Mouse (Mus musculus): ENCODE data around the gene Eef1akmt4. TPM values are rescaled to one million over a fixed set of nuclear protein-coding genes. Genes with fewer than 3 reads are reported as not detected.
A peak's percentile ranks its signal among the peaks of the same experiment; 100 is the strongest.

The Eef1akmt4 gene
- 26.0 and 30.7 TPM in 2 replicates for polyA plus RNA-seq (2015; fragmentation: Nextera tagmentation; extraction: Ambion mirVana)

GRCm38 (mm10) chr16:20611357-20612227, at the start of gene Eef1akmt4, which contains the start of the genes Gm49333 and Alg3:
TSS of gene Eef1akmt4 (plus strand) at chr16:20611593.
TSS of gene Gm49333 (plus strand) at chr16:20611610.
TSS of gene Alg3 (minus strand) at chr16:20611735.
- Histone ChIP-seq H3K36me3 (ENCODE audit: control insufficient read depth, insufficient read depth, low read length) (no peaks in the 10 kb centered on the region; the same call in 1 of the 2 replicates), H3K27me3 (ENCODE audit: control insufficient read depth, insufficient read depth, low read length) (no peaks in the 10 kb centered on the region), H3K9me3 (replicated peaks; ENCODE audit: control insufficient read depth, low read length) (no peaks in the 10 kb centered on the region), H3K9ac (ENCODE audit: low read length) (peak within 1 kb of the TSS; percentile 93), H3K4me2 (ENCODE audit: low read depth, low read length) (peak within 1 kb of the TSS; percentile 99), H3K27ac (ENCODE audit: low read length) (peak within 1 kb of the TSS; percentile 91), H3K4me3 (replicated peaks; ENCODE audit: low read length) (peak within 1 kb of the TSS; percentile 97), H3K4me1 (ENCODE audit: control insufficient read depth, insufficient read depth, low read length) (peaks cover 7% of the 10 kb centered on the region)
- ATAC-seq (ENCODE audit: insufficient read depth, low FRiP score) = peak; percentile 98
- WGBS = 1% methylated on average over 41 of the region's 41 CpGs

- H3K27me3 ChIP-seq (ENCODE audit: control insufficient read depth, insufficient read depth, low read length) = no peaks in the 10 kb centered on the region
- H3K4me1 ChIP-seq (ENCODE audit: control insufficient read depth, insufficient read depth, low read length) = no peaks in the 10 kb centered on the region
- H3K4me2 ChIP-seq (ENCODE audit: low read depth, low read length) = no peak overlapping the region
- H3K9ac ChIP-seq (ENCODE audit: low read length) = no peak overlapping the region
- no peak overlapping the region for H3K27ac ChIP-seq (ENCODE audit: low read length)
- WGBS = 39% methylated on average over 1 of the region's 1 CpGs
- no peak for ATAC-seq (ENCODE audit: insufficient read depth, low FRiP score)
- H3K9me3 ChIP-seq (replicated peaks; ENCODE audit: control insufficient read depth, low read length) = no peaks in the 10 kb centered on the region
- no peak overlapping the region for H3K4me3 ChIP-seq (replicated peaks; ENCODE audit: low read length)
- H3K36me3 ChIP-seq (ENCODE audit: control insufficient read depth, insufficient read depth, low read length) = peaks cover 17% of the 10 kb centered on the region; the same call in 1 of the 2 replicates
Observed at GRCm38 (mm10) chr16:20565075-20565474, 46.3 kb upstream of the Eef1akmt4 start.

- Histone ChIP-seq H3K4me2 (ENCODE audit: low read depth, low read length) (peak within 1 kb of the TSS; percentile 90), H3K9me3 (replicated peaks; ENCODE audit: control insufficient read depth, low read length) (no peaks in the 10 kb centered on the region), H3K9ac (ENCODE audit: low read length) (peak within 1 kb of the TSS; percentile 66), H3K27ac (ENCODE audit: low read length) (no peak within 1 kb of the TSS), H3K4me1 (ENCODE audit: control insufficient read depth, insufficient read depth, low read length) (peaks cover 10% of the 10 kb centered on the region), H3K36me3 (ENCODE audit: control insufficient read depth, insufficient read depth, low read length) (no peaks in the 10 kb centered on the region), H3K27me3 (ENCODE audit: control insufficient read depth, insufficient read depth, low read length) (peaks cover 43% of the 10 kb centered on the region), H3K4me3 (replicated peaks; ENCODE audit: low read length) (peak within 1 kb of the TSS; percentile 56)
- peak; percentile 64; the same call in 1 of the 2 replicates for ATAC-seq (ENCODE audit: insufficient read depth, low FRiP score)
- under 1% methylated on average over 24 of the region's 24 CpGs for WGBS
Observed at GRCm38 (mm10) chr16:20589366-20589938, 21.9 kb upstream of the Eef1akmt4 start, which contains the start of gene Vwa5b2. TSS of gene Vwa5b2 (plus strand) at chr16:20589471.

- Histone ChIP-seq H3K4me3 (replicated peaks; ENCODE audit: low read length) (peak overlapping the region; percentile 56), H3K9ac (ENCODE audit: low read length) (peak overlapping the region; percentile 66), H3K27ac (ENCODE audit: low read length) (no peak overlapping the region), H3K4me2 (ENCODE audit: low read depth, low read length) (peak overlapping the region; percentile 90), H3K9me3 (replicated peaks; ENCODE audit: control insufficient read depth, low read length) (no peaks in the 10 kb centered on the region), H3K4me1 (ENCODE audit: control insufficient read depth, insufficient read depth, low read length) (peaks cover 10% of the 10 kb centered on the region), H3K36me3 (ENCODE audit: control insufficient read depth, insufficient read depth, low read length) (no peaks in the 10 kb centered on the region), H3K27me3 (ENCODE audit: control insufficient read depth, insufficient read depth, low read length) (peaks cover 43% of the 10 kb centered on the region)
- peak; percentile 68; the same call in 1 of the 2 replicates for ATAC-seq (ENCODE audit: insufficient read depth, low FRiP score)
- under 1% methylated on average over 39 of the region's 39 CpGs for WGBS
Observed at GRCm38 (mm10) chr16:20589939-20590679, 21.3 kb upstream of the Eef1akmt4 start.

GRCm38 (mm10) chr16:20590680-20591038, 20.7 kb upstream of the Eef1akmt4 start:
- peak overlapping the region; percentile 90 for H3K4me2 ChIP-seq (ENCODE audit: low read depth, low read length)
- H3K27ac ChIP-seq (ENCODE audit: low read length) = no peak overlapping the region
- peaks cover 10% of the 10 kb centered on the region for H3K4me1 ChIP-seq (ENCODE audit: control insufficient read depth, insufficient read depth, low read length)
- H3K9me3 ChIP-seq (replicated peaks; ENCODE audit: control insufficient read depth, low read length) = no peaks in the 10 kb centered on the region
- H3K27me3 ChIP-seq (ENCODE audit: control insufficient read depth, insufficient read depth, low read length) = peaks cover 43% of the 10 kb centered on the region
- H3K4me3 ChIP-seq (replicated peaks; ENCODE audit: low read length) = peak overlapping the region; percentile 56
- WGBS = 3% methylated on average over 17 of the region's 17 CpGs
- no peak for ATAC-seq (ENCODE audit: insufficient read depth, low FRiP score)
- H3K9ac ChIP-seq (ENCODE audit: low read length) = 0 out of 2 replicates have a peak overlapping the region, but pooled peaks have one; percentile 66
- H3K36me3 ChIP-seq (ENCODE audit: control insufficient read depth, insufficient read depth, low read length) = no peaks in the 10 kb centered on the region

GRCm38 (mm10) chr16:20591076-20591705, 20.2 kb upstream of the Eef1akmt4 start:
- Histone ChIP-seq H3K4me1 (ENCODE audit: control insufficient read depth, insufficient read depth, low read length) (peaks cover 10% of the 10 kb centered on the region), H3K4me3 (replicated peaks; ENCODE audit: low read length) (peak overlapping the region; percentile 19; the same call in 1 of the 2 replicates), H3K4me2 (ENCODE audit: low read depth, low read length) (no peak overlapping the region), H3K27ac (ENCODE audit: low read length) (no peak overlapping the region), H3K9me3 (replicated peaks; ENCODE audit: control insufficient read depth, low read length) (no peaks in the 10 kb centered on the region), H3K9ac (ENCODE audit: low read length) (no peak overlapping the region), H3K36me3 (ENCODE audit: control insufficient read depth, insufficient read depth, low read length) (no peaks in the 10 kb centered on the region), H3K27me3 (ENCODE audit: control insufficient read depth, insufficient read depth, low read length) (peaks cover 43% of the 10 kb centered on the region)
- WGBS = 4% methylated on average over 48 of the region's 48 CpGs
- no peak for ATAC-seq (ENCODE audit: insufficient read depth, low FRiP score)

- 75% methylated on average over 7 of the region's 7 CpGs for WGBS
- no peaks in the 10 kb centered on the region for H3K36me3 ChIP-seq (ENCODE audit: control insufficient read depth, insufficient read depth, low read length)
Observed at GRCm38 (mm10) chr16:20595060-20595673, 16.2 kb upstream of the Eef1akmt4 start.

GRCm38 (mm10) chr16:20595737-20596136, 15.7 kb upstream of the Eef1akmt4 start:
- ATAC-seq (ENCODE audit: insufficient read depth, low FRiP score) = no peak
- Histone ChIP-seq H3K36me3 (ENCODE audit: control insufficient read depth, insufficient read depth, low read length) (no peaks in the 10 kb centered on the region), H3K27ac (ENCODE audit: low read length) (no peak overlapping the region), H3K4me1 (ENCODE audit: control insufficient read depth, insufficient read depth, low read length) (peaks cover 3% of the 10 kb centered on the region), H3K4me3 (replicated peaks; ENCODE audit: low read length) (no peak overlapping the region), H3K4me2 (ENCODE audit: low read depth, low read length) (no peak overlapping the region), H3K9ac (ENCODE audit: low read length) (no peak overlapping the region), H3K27me3 (ENCODE audit: control insufficient read depth, insufficient read depth, low read length) (peaks cover 21% of the 10 kb centered on the region), H3K9me3 (replicated peaks; ENCODE audit: control insufficient read depth, low read length) (no peaks in the 10 kb centered on the region)
- 79% methylated on average over 4 of the region's 4 CpGs for WGBS

More at GRCm38 (mm10) chr16:20595060-20595673, 16.2 kb upstream of the Eef1akmt4 start:
- H3K27ac ChIP-seq (ENCODE audit: low read length) = no peak overlapping the region
- H3K4me3 ChIP-seq (replicated peaks; ENCODE audit: low read length) = no peak overlapping the region
- H3K27me3 ChIP-seq (ENCODE audit: control insufficient read depth, insufficient read depth, low read length) = peaks cover 27% of the 10 kb centered on the region
- no peak for ATAC-seq (ENCODE audit: insufficient read depth, low FRiP score)
- peaks cover 3% of the 10 kb centered on the region for H3K4me1 ChIP-seq (ENCODE audit: control insufficient read depth, insufficient read depth, low read length)
- H3K9ac ChIP-seq (ENCODE audit: low read length) = no peak overlapping the region
- no peak overlapping the region for H3K4me2 ChIP-seq (ENCODE audit: low read depth, low read length)
- no peaks in the 10 kb centered on the region for H3K9me3 ChIP-seq (replicated peaks; ENCODE audit: control insufficient read depth, low read length)

All from stomach, embryonic 16.5 days (tissue).